Mouse (Mus musculus) olfactory bulb, adult 2 months (tissue): Measurements from ENCODE around the gene Cant1. TPM values are rescaled to one million over a fixed set of nuclear protein-coding genes. Genes with fewer than 3 reads are reported as not detected.
"Not testable (repeated sequence)": the region's sequence is repeated elsewhere in the genome, so short reads cannot be mapped to it uniquely, and the experiment has no call there.

Source experiments
- H3K27ac ChIP-seq: fragments of 200-500 bp; 2 replicates; pipeline ENCODE4 v1.5.1; 2012; ENCODE audit warnings: low read depth, low read length; ENCODE audit not compliant: insufficient read depth
- H3K4me1 ChIP-seq: fragments of 200-500 bp; 2 replicates; pipeline ENCODE4 v1.6.1; 2012; ENCODE audit warnings: low read length; ENCODE audit not compliant: control insufficient read depth, insufficient read depth
- H3K4me3 ChIP-seq: fragments of 200-500 bp; 2 replicates; pipeline ENCODE4 v1.5.1; 2012; ENCODE audit warnings: mild to moderate bottlenecking, low read depth, low read length, moderate library complexity; ENCODE audit not compliant: insufficient read depth
- CTCF ChIP-seq: fragments of 200-500 bp; IDR thresholded peaks from 2 replicates; pipeline ENCODE4 v1.5.1; 2012; ENCODE audit warnings: low read depth, mild to moderate bottlenecking, low read length, moderate library complexity; ENCODE audit not compliant: insufficient read depth
- POLR2A ChIP-seq: fragments of 200-500 bp; IDR thresholded peaks from 2 replicates; pipeline ENCODE4 v1.6.1; 2012; ENCODE audit warnings: mild to moderate bottlenecking, low read depth, low read length, moderate library complexity; ENCODE audit not compliant: insufficient read depth
- WGBS: fragments of 180-500 bp; shearing (Covaris S2); methylation state at CpG from one replicate; pipeline ENCODE4 v1.1.7; 2018; 5-methylcytosine and 5-hydroxymethylcytosine counted together
- polyA plus RNA-seq: library from polyadenylated mRNA; stranded (reverse); fragments of >200 nt; gene quantifications from 2 replicates; pipeline ENCODE4 v1.2.4, GENCODE M21; 2012; ENCODE audit warnings: low replicate concordance; ENCODE audit not compliant: missing spikeins, insufficient read depth, insufficient read length

Cant1 gene
- polyA plus RNA-seq, 1 experiment, result not detected

GRCm38 (mm10) chr11:118393991-118394390 is 24.9 kb downstream of the Cant1 start:
- WGBS, result 80% methylated on average over 5 of the region's 5 CpGs
- TF ChIP-seq CTCF, result no peak
- TF ChIP-seq POLR2A, result no peak
- Histone ChIP-seq H3K4me3 (no peak overlapping the region), H3K27ac (no peak overlapping the region), H3K4me1 (no peaks in the 10 kb centered on the region)

GRCm38 (mm10) chr11:118387816-118388215 is 31.1 kb downstream of the Cant1 start:
- not testable (repeated sequence) for H3K4me3 ChIP-seq, H3K4me1 ChIP-seq, H3K27ac ChIP-seq
- WGBS, result 87% methylated on average over 13 of the region's 13 CpGs

- Histone ChIP-seq H3K4me1 (peaks cover 13% of the 10 kb centered on the region), H3K27ac (no peak overlapping the region), H3K4me3 (no peak overlapping the region)
- 40% methylated on average over 11 of the region's 11 CpGs for WGBS
- TF ChIP-seq CTCF (peak; percentile 77; the same call in 1 of the 2 replicates), POLR2A (no peak)
Observed at GRCm38 (mm10) chr11:118379251-118380009, 39.5 kb downstream of the Cant1 start.

GRCm38 (mm10) chr11:118378656-118379055 is 40.2 kb downstream of the Cant1 start:
- WGBS, result 93% methylated on average over 6 of the region's 6 CpGs
- TF ChIP-seq CTCF, result no peak
- no peak for TF ChIP-seq POLR2A

GRCm38 (mm10) chr11:118376323-118376722 is 42.6 kb downstream of the Cant1 start:
- H3K27ac ChIP-seq, H3K4me3 ChIP-seq: not testable (repeated sequence)
- H3K4me1 ChIP-seq, result peaks cover 13% of the 10 kb centered on the region

More at GRCm38 (mm10) chr11:118378656-118379055, 40.2 kb downstream of the Cant1 start:
- Histone ChIP-seq H3K27ac (no peak overlapping the region), H3K4me3 (no peak overlapping the region), H3K4me1 (peaks cover 13% of the 10 kb centered on the region)

- no peak overlapping the region for H3K4me3 ChIP-seq
- H3K4me1 ChIP-seq, result peaks cover 13% of the 10 kb centered on the region
- WGBS, result 74% methylated on average over 5 of the region's 5 CpGs
- H3K27ac ChIP-seq, result no peak overlapping the region
- no peak for TF ChIP-seq CTCF
- no peak for TF ChIP-seq POLR2A
Observed at GRCm38 (mm10) chr11:118375881-118376280, 43.0 kb downstream of the Cant1 start.

- 89% methylated on average over 8 of the region's 8 CpGs for WGBS
- Histone ChIP-seq H3K27ac (no peak overlapping the region), H3K4me3 (no peak overlapping the region), H3K4me1 (peaks cover 13% of the 10 kb centered on the region)
- TF ChIP-seq CTCF (no peak), POLR2A (no peak)
Observed at GRCm38 (mm10) chr11:118375461-118375860, 43.4 kb downstream of the Cant1 start.

GRCm38 (mm10) chr11:118375006-118375405 is 43.9 kb downstream of the Cant1 start:
- peaks cover 13% of the 10 kb centered on the region for H3K4me1 ChIP-seq
- no peak overlapping the region for H3K4me3 ChIP-seq
- no peak overlapping the region for H3K27ac ChIP-seq
- no peak for TF ChIP-seq POLR2A
- TF ChIP-seq CTCF, result no peak

GRCm38 (mm10) chr11:118374506-118374905 is 44.4 kb downstream of the Cant1 start:
- H3K4me1 ChIP-seq, result peaks cover 12% of the 10 kb centered on the region
- TF ChIP-seq CTCF, result no peak
- TF ChIP-seq POLR2A, result no peak
- no peak overlapping the region for H3K4me3 ChIP-seq
- no peak overlapping the region for H3K27ac ChIP-seq
- WGBS, result 60% methylated on average over 5 of the region's 5 CpGs

- Histone ChIP-seq H3K4me1 (peaks cover 7% of the 10 kb centered on the region), H3K27ac (no peak overlapping the region), H3K4me3 (no peak overlapping the region)
- WGBS, result 69% methylated on average over 7 of the region's 7 CpGs
- TF ChIP-seq CTCF (no peak), POLR2A (no peak)
Observed at GRCm38 (mm10) chr11:118372641-118373040, 46.2 kb downstream of the Cant1 start.
